Mouse (Mus musculus): ENCODE results near the gene Scg3.

DNA sequence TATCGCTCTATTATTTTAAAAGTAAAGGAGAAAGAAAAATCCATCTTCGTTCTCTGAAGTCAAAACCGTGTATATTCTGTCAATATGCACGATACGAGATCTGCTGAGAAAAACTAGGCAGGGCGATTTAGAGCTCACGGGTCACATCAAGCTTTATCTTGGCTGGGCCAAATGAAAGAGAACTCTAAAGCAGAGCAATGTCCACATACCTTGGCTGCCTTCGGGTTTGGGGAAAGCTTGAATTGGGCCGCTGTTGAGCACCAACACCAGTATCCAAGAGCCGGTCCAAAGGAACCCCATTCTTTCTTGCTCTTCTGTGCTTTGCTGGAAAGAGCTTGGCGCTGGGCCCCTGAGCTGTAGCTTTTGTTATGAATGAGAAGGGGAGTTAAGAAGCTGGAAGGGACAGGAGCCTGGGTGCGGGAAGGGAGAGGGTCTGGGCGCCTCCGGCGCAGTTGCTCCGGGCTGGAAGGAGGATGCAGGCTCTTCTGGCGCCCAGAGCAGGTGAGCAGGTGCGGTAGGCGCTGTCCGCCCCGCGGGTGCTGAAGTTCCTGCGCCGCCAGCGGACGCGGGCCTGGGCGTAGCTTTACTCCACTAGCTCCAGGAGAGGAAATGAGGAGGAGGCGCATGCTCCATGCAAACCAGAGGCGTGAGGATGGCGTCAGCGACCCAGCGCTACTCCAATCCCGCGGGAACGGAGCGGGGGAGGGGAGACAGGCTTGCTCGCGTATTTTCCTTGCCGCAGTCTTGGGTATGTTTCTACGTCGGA lies at the start of gene Scg3:
- TF ChIP-seq POLR2A (IDR thresholded peaks at IDR 0.05; ENCODE audit: low read depth, low read length) (no peak), NELFE (IDR thresholded peaks at IDR 0.05; ENCODE audit: low read depth, low read length) (no peak)

Data from CH12.LX (cell line).